Mouse (Mus musculus) hindbrain, postnatal 0 days (tissue): ENCODE data around the gene Clec16a. TPM values are rescaled to one million over a fixed set of nuclear protein-coding genes. Genes with fewer than 3 reads are reported as not detected.

Experiments
- ATAC-seq: fragments of 200-750 bp; cut with Nextera tagmentation; 2 replicates; pipeline ENCODE4 v1.8.0; 2017; ENCODE audit warnings: mild to moderate bottlenecking, moderate TSS enrichment, moderate library complexity
- DNase-seq: peaks from one replicate; pipeline ENCODE4 v3.0.0-alpha.2; 2015; ENCODE audit warnings: low spot score
- H3K27ac ChIP-seq: fragments of 300-500 bp; sonication (generic); 2 replicates; pipeline ENCODE4 v1.5.1; 2014; ENCODE audit warnings: mild to moderate bottlenecking
- H3K27me3 ChIP-seq: fragments of 300-500 bp; sonication (generic); 2 replicates; pipeline ENCODE4 v1.6.1; 2014; ENCODE audit warnings: low read length, mixed read lengths; ENCODE audit not compliant: insufficient read depth
- H3K36me3 ChIP-seq: fragments of 300-500 bp; sonication (generic); 2 replicates; pipeline ENCODE4 v1.6.1; 2014; ENCODE audit warnings: low read length, mixed read lengths; ENCODE audit not compliant: insufficient read depth
- H3K4me1 ChIP-seq: fragments of 300-500 bp; sonication (generic); 2 replicates; pipeline ENCODE4 v1.6.1; 2014; ENCODE audit warnings: antibody characterized with exemption, low read length, mixed read lengths; ENCODE audit not compliant: insufficient read depth
- H3K4me2 ChIP-seq: fragments of 300-500 bp; sonication (generic); 2 replicates; pipeline ENCODE4 v1.6.1; 2014; ENCODE audit warnings: low read depth, mild to moderate bottlenecking, low read length, moderate library complexity, mixed read lengths
- H3K4me3 ChIP-seq: fragments of 300-500 bp; sonication (generic); 2 replicates; pipeline ENCODE4 v1.5.1; 2014; ENCODE audit warnings: low read length
- H3K9ac ChIP-seq: fragments of 300-500 bp; sonication (generic); replicated peaks from 2 replicates; pipeline ENCODE4 v1.6.1; 2014; ENCODE audit warnings: mild to moderate bottlenecking, low read length, moderate library complexity, mixed read lengths
- H3K9me3 ChIP-seq: fragments of 300-500 bp; sonication (generic); 2 replicates; pipeline ENCODE4 v1.6.1; 2016; ENCODE audit warnings: low read length, mixed read lengths
- CTCF ChIP-seq: IDR thresholded peaks from 2 replicates; pipeline ENCODE4 v1.5.1; 2016; ENCODE audit warnings: antibody characterized with exemption, control low read depth, low read depth
- WGBS: fragments of 180-500 bp; shearing (Covaris S2); extraction: QIAGEN DNeasy Blood & Tissue Kit; methylation state at CpG from one replicate; pipeline ENCODE4 v1.1.7; 2014; 5-methylcytosine and 5-hydroxymethylcytosine counted together
- polyA plus RNA-seq: library from polyadenylated mRNA; unstranded; fragments of >200 nt; fragmentation: Nextera tagmentation; extraction: Ambion mirVana; gene quantifications from 2 replicates; pipeline ENCODE4 v1.2.1, GENCODE M21; 2015
- total RNA-seq: library from RNA; depleted of rRNA; stranded (reverse); fragments of >200 nt; gene quantifications from 2 replicates; pipeline ENCODE4 v1.2.3, GENCODE M21; 2014

The Clec16a gene
- total and polyA plus RNA-seq, 2 experiments from 2014 or later: 62.5 to 67.8 TPM

- Histone ChIP-seq H3K4me1 (peaks cover 7% of the 10 kb centered on the region), H3K4me2 (peak overlapping the region; percentile 99), H3K27ac (no peak overlapping the region), H3K9me3 (no peaks in the 10 kb centered on the region), H3K36me3 (no peaks in the 10 kb centered on the region), H3K9ac (no peak overlapping the region; the same call in 1 of the 2 replicates), H3K4me3 (no peak overlapping the region), H3K27me3 (no peaks in the 10 kb centered on the region)
- WGBS: 44% methylated on average over 6 of the region's 6 CpGs
- ATAC-seq: no peak
- TF ChIP-seq CTCF: no peak
- DNase-seq: no peak
Measured at GRCm38 (mm10) chr16:10782377-10783151, 237.4 kb downstream of the Clec16a start.

- no peak overlapping the region for H3K27ac ChIP-seq
- peak overlapping the region; percentile 99 for H3K4me2 ChIP-seq
- peaks cover 7% of the 10 kb centered on the region for H3K4me1 ChIP-seq
- WGBS: 48% methylated on average over 1 of the region's 1 CpGs
- DNase-seq (no peak), ATAC-seq (no peak)
- H3K9me3 ChIP-seq: no peaks in the 10 kb centered on the region
- H3K27me3 ChIP-seq: no peaks in the 10 kb centered on the region
- H3K4me3 ChIP-seq: no peak overlapping the region
- no peak for TF ChIP-seq CTCF
- H3K36me3 ChIP-seq: no peaks in the 10 kb centered on the region
- H3K9ac ChIP-seq: no peak overlapping the region
Measured at GRCm38 (mm10) chr16:10783152-10783434, 238.0 kb downstream of the Clec16a start.

GRCm38 (mm10) chr16:10783451-10783850, 238.3 kb downstream of the Clec16a start:
- ATAC-seq: no peak

GRCm38 (mm10) chr16:10783883-10784792, 239.0 kb downstream of the Clec16a start:
- ATAC-seq: no peak; the same call in 1 of the 2 replicates
- 3% methylated on average over 75 of the region's 81 CpGs for WGBS

More at GRCm38 (mm10) chr16:10783451-10783850, 238.3 kb downstream of the Clec16a start:
- no peaks in the 10 kb centered on the region for H3K27me3 ChIP-seq
- peak overlapping the region; percentile 74 for H3K4me3 ChIP-seq
- no peaks in the 10 kb centered on the region for H3K36me3 ChIP-seq
- no peak for DNase-seq
- H3K9ac ChIP-seq: no peak overlapping the region
- no peak for TF ChIP-seq CTCF
- no peaks in the 10 kb centered on the region for H3K9me3 ChIP-seq
- peaks cover 7% of the 10 kb centered on the region for H3K4me1 ChIP-seq
- peak overlapping the region; percentile 99 for H3K4me2 ChIP-seq
- no peak overlapping the region for H3K27ac ChIP-seq
- WGBS: 69% methylated on average over 8 of the region's 8 CpGs

GRCm38 (mm10) chr16:10784793-10785370, 239.7 kb downstream of the Clec16a start:
- peak; percentile 93 for DNase-seq
- Histone ChIP-seq H3K4me2 (peak overlapping the region; percentile 99), H3K36me3 (no peaks in the 10 kb centered on the region), H3K27me3 (no peaks in the 10 kb centered on the region), H3K4me1 (peaks cover 7% of the 10 kb centered on the region), H3K27ac (peak overlapping the region; percentile 90), H3K9ac (peak overlapping the region; percentile 80), H3K4me3 (peak overlapping the region; percentile 74), H3K9me3 (no peaks in the 10 kb centered on the region)
- WGBS: under 1% methylated on average over 52 of the region's 55 CpGs
- peak; percentile 75 for TF ChIP-seq CTCF
- peak; percentile 85 for ATAC-seq

More at GRCm38 (mm10) chr16:10783883-10784792, 239.0 kb downstream of the Clec16a start:
- H3K4me3 ChIP-seq: peak overlapping the region; percentile 74
- H3K9me3 ChIP-seq: no peaks in the 10 kb centered on the region
- H3K27ac ChIP-seq: peak overlapping the region; percentile 90
- DNase-seq: peak; percentile 71
- H3K36me3 ChIP-seq: no peaks in the 10 kb centered on the region
- no peaks in the 10 kb centered on the region for H3K27me3 ChIP-seq
- peak overlapping the region; percentile 99 for H3K4me2 ChIP-seq
- H3K9ac ChIP-seq: peak overlapping the region; percentile 80
- peaks cover 7% of the 10 kb centered on the region for H3K4me1 ChIP-seq
- TF ChIP-seq CTCF: 0 out of 2 replicates have a peak, but pooled peaks have one; percentile 4
